Mouse (Mus musculus) midbrain, embryonic 15.5 days (tissue): ENCODE measurements around the gene Gli3. TPM values are rescaled to one million over a fixed set of nuclear protein-coding genes. Genes with fewer than 3 reads are reported as not detected.

ENCODE experiments used
- ATAC-seq: fragments of 200-750 bp; cut with Nextera tagmentation; replicated peaks from 2 replicates; pipeline ENCODE4 v1.8.0; 2017; ENCODE audit warnings: moderate TSS enrichment
- H3K27ac ChIP-seq: fragments of 300-500 bp; sonication (generic); 2 replicates; pipeline ENCODE4 v1.5.1; 2015; ENCODE audit warnings: mild to moderate bottlenecking, inconsistent platforms
- H3K27me3 ChIP-seq: fragments of 300-500 bp; sonication (generic); replicated peaks from 2 replicates; pipeline ENCODE4 v1.6.1; 2015; ENCODE audit warnings: inconsistent platforms
- H3K36me3 ChIP-seq: fragments of 300-500 bp; sonication (generic); replicated peaks from 2 replicates; pipeline ENCODE4 v1.6.1; 2015; ENCODE audit warnings: inconsistent platforms
- H3K4me1 ChIP-seq: fragments of 300-500 bp; sonication (generic); 2 replicates; pipeline ENCODE4 v1.6.1; 2015; ENCODE audit warnings: inconsistent platforms
- H3K4me2 ChIP-seq: fragments of 300-500 bp; sonication (generic); 2 replicates; pipeline ENCODE4 v1.6.1; 2015; ENCODE audit warnings: inconsistent platforms, mild to moderate bottlenecking, moderate library complexity
- H3K4me3 ChIP-seq: fragments of 300-500 bp; sonication (generic); 2 replicates; pipeline ENCODE4 v1.5.1; 2015; ENCODE audit warnings: mild to moderate bottlenecking, inconsistent platforms
- H3K9ac ChIP-seq: fragments of 300-500 bp; sonication (generic); 2 replicates; pipeline ENCODE4 v1.6.1; 2015; ENCODE audit warnings: mild to moderate bottlenecking, inconsistent platforms
- H3K9me3 ChIP-seq: fragments of 300-500 bp; sonication (generic); 2 replicates; pipeline ENCODE4 v1.6.1; 2016; ENCODE audit warnings: inconsistent platforms
- WGBS: fragments of 180-500 bp; shearing (Covaris S2); methylation state at CpG from one replicate; pipeline ENCODE4 v1.1.7; 2015; ENCODE audit warnings: mixed read lengths; 5-methylcytosine and 5-hydroxymethylcytosine counted together
- polyA plus RNA-seq: library from polyadenylated mRNA; unstranded; fragments of >200 nt; fragmentation: Nextera tagmentation; extraction: Ambion mirVana; gene quantifications from 2 replicates; pipeline ENCODE4 v1.2.1, GENCODE M21; 2015

The Gli3 gene
- polyA plus RNA-seq, 1 experiment from 2014 or later = 7.7 TPM

GRCm38 (mm10) chr13:15762901-15763417, 299.9 kb downstream of the Gli3 start:
- Histone ChIP-seq H3K36me3 (no peaks in the 10 kb centered on the region), H3K4me3 (no peak overlapping the region), H3K4me1 (peaks cover 16% of the 10 kb centered on the region), H3K27ac (no peak overlapping the region), H3K9ac (no peak overlapping the region), H3K27me3 (no peaks in the 10 kb centered on the region), H3K4me2 (no peak overlapping the region), H3K9me3 (no peaks in the 10 kb centered on the region)
- ATAC-seq = peak; percentile 46; the same call in 1 of the 2 replicates
- WGBS = 41% methylated on average over 6 of the region's 6 CpGs

GRCm38 (mm10) chr13:15777624-15778023, 314.6 kb downstream of the Gli3 start:
- WGBS = 77% methylated on average over 6 of the region's 6 CpGs
- Histone ChIP-seq H3K9ac (no peak overlapping the region), H3K36me3 (no peaks in the 10 kb centered on the region), H3K4me2 (no peak overlapping the region), H3K27me3 (no peaks in the 10 kb centered on the region), H3K4me3 (no peak overlapping the region), H3K4me1 (no peaks in the 10 kb centered on the region), H3K27ac (no peak overlapping the region), H3K9me3 (no peaks in the 10 kb centered on the region)
- ATAC-seq = no peak
